Mouse (Mus musculus): ENCODE data around the gene Klk1b5. TPM values are rescaled to one million over a fixed set of nuclear protein-coding genes. Genes with fewer than 3 reads are reported as not detected.
A peak's percentile ranks its signal among the peaks of the same experiment; 100 is the strongest.
"Not testable (repeated sequence)": the region's sequence is repeated elsewhere in the genome, so short reads cannot be mapped to it uniquely, and the experiment has no call there.

The Klk1b5 gene
- total and polyA plus RNA-seq, 3 experiments: not detected

- peaks cover 11% of the 10 kb centered on the region for H3K4me1 ChIP-seq (ENCODE audit: insufficient read depth, low read depth, low read length)
- no peaks in the 10 kb centered on the region for H3K9me3 ChIP-seq (replicated peaks)
- peaks cover 5% of the 10 kb centered on the region for H3K36me3 ChIP-seq (replicated peaks)
- ATAC-seq (ENCODE audit: extremely low read depth, insufficient number of reproducible peaks, low FRiP score, poor library complexity, severe bottlenecking) (no peak), DNase-seq (ENCODE audit: low spot score) (no peak)
- peaks cover 30% of the 10 kb centered on the region for H3K27me3 ChIP-seq (ENCODE audit: insufficient read depth, low read length)
- no peak overlapping the region for H3K4me3 ChIP-seq (ENCODE audit: low read depth, low read length)
- TF ChIP-seq POLR2AphosphoS5 (IDR thresholded peaks at IDR 0.05; ENCODE audit: insufficient replicate concordance, low read depth, low read length) (no peak), TAL1 (conservative IDR thresholded peaks at IDR 0.05; ENCODE audit: low read depth, low read length) (no peak), CTCF (IDR thresholded peaks at IDR 0.05; ENCODE audit: low read depth, low read length) (no peak), GATA2 (IDR thresholded peaks at IDR 0.05; ENCODE audit: borderline replicate concordance, low read depth, low read length) (no peak), GATA1 (IDR thresholded peaks at IDR 0.05; ENCODE audit: borderline replicate concordance, low read length) (no peak)
Measured at GRCm38 (mm10) chr7:44241163-44241562, 25.4 kb downstream of the Klk1b5 start.

GRCm38 (mm10) chr7:44244080-44244479 is 28.3 kb downstream of the Klk1b5 start:
- no peak overlapping the region for H3K4me3 ChIP-seq (ENCODE audit: low read depth, low read length)
- ATAC-seq (ENCODE audit: extremely low read depth, insufficient number of reproducible peaks, low FRiP score, poor library complexity, severe bottlenecking): no peak
- no peak for TF ChIP-seq GATA2 (IDR thresholded peaks at IDR 0.05; ENCODE audit: borderline replicate concordance, low read depth, low read length)
- no peak for TF ChIP-seq TAL1 (conservative IDR thresholded peaks at IDR 0.05; ENCODE audit: low read depth, low read length)
- TF ChIP-seq CTCF (IDR thresholded peaks at IDR 0.05; ENCODE audit: low read depth, low read length): no peak
- no peak for TF ChIP-seq POLR2AphosphoS5 (IDR thresholded peaks at IDR 0.05; ENCODE audit: insufficient replicate concordance, low read depth, low read length)
- TF ChIP-seq GATA1 (IDR thresholded peaks at IDR 0.05; ENCODE audit: borderline replicate concordance, low read length): no peak
- H3K9me3 ChIP-seq (replicated peaks): no peaks in the 10 kb centered on the region
- H3K36me3 ChIP-seq (replicated peaks): peaks cover 19% of the 10 kb centered on the region
- DNase-seq (ENCODE audit: low spot score): no peak
- H3K27me3 ChIP-seq (ENCODE audit: insufficient read depth, low read length): peaks cover 15% of the 10 kb centered on the region
- peaks cover 22% of the 10 kb centered on the region for H3K4me1 ChIP-seq (ENCODE audit: insufficient read depth, low read depth, low read length)

- DNase-seq (ENCODE audit: low spot score) (peak; percentile 90), ATAC-seq (ENCODE audit: extremely low read depth, insufficient number of reproducible peaks, low FRiP score, poor library complexity, severe bottlenecking) (peak; percentile 62)
- TF ChIP-seq GATA2 (IDR thresholded peaks at IDR 0.05; ENCODE audit: borderline replicate concordance, low read depth, low read length) (no peak), POLR2AphosphoS5 (IDR thresholded peaks at IDR 0.05; ENCODE audit: insufficient replicate concordance, low read depth, low read length) (peak; percentile 94; the same call in 1 of the 2 replicates)
- Histone ChIP-seq H3K36me3 (replicated peaks) (peaks cover 42% of the 10 kb centered on the region), H3K27me3 (ENCODE audit: insufficient read depth, low read length) (peaks cover 3% of the 10 kb centered on the region; the same call in 1 of the 2 replicates), H3K4me1 (ENCODE audit: insufficient read depth, low read depth, low read length) (peaks cover 42% of the 10 kb centered on the region), H3K4me3 (ENCODE audit: low read depth, low read length) (peak within 1 kb of the TSS; percentile 99), H3K9me3 (replicated peaks) (no peaks in the 10 kb centered on the region)
Measured at GRCm38 (mm10) chr7:44246055-44246983, 30.6 kb downstream of the Klk1b5 start, which contains the start of the genes 1700028J19Rik and 2410002F23Rik. TSS of gene 1700028J19Rik (minus strand) at chr7:44246695. TSS of gene 2410002F23Rik (plus strand) at chr7:44246722.

- DNase-seq (ENCODE audit: low spot score) (peak; percentile 66), ATAC-seq (ENCODE audit: extremely low read depth, insufficient number of reproducible peaks, low FRiP score, poor library complexity, severe bottlenecking) (no peak)
- Histone ChIP-seq H3K9me3 (replicated peaks) (no peaks in the 10 kb centered on the region), H3K4me1 (ENCODE audit: insufficient read depth, low read depth, low read length) (peaks cover 45% of the 10 kb centered on the region), H3K4me3 (ENCODE audit: low read depth, low read length) (peak overlapping the region; percentile 99), H3K36me3 (replicated peaks) (peaks cover 45% of the 10 kb centered on the region), H3K27me3 (ENCODE audit: insufficient read depth, low read length) (peaks cover 3% of the 10 kb centered on the region; the same call in 1 of the 2 replicates)
- TF ChIP-seq GATA2 (IDR thresholded peaks at IDR 0.05; ENCODE audit: borderline replicate concordance, low read depth, low read length): no peak
- TF ChIP-seq TAL1 (conservative IDR thresholded peaks at IDR 0.05; ENCODE audit: low read depth, low read length): no peak
- no peak for TF ChIP-seq CTCF (IDR thresholded peaks at IDR 0.05; ENCODE audit: low read depth, low read length)
- TF ChIP-seq GATA1 (IDR thresholded peaks at IDR 0.05; ENCODE audit: borderline replicate concordance, low read length): no peak
- TF ChIP-seq POLR2AphosphoS5 (IDR thresholded peaks at IDR 0.05; ENCODE audit: insufficient replicate concordance, low read depth, low read length): no peak
Measured at GRCm38 (mm10) chr7:44246984-44247470, 31.3 kb downstream of the Klk1b5 start.

GRCm38 (mm10) chr7:44247971-44248370 is 32.2 kb downstream of the Klk1b5 start:
- TF ChIP-seq GATA2 (IDR thresholded peaks at IDR 0.05; ENCODE audit: borderline replicate concordance, low read depth, low read length): no peak
- no peak for TF ChIP-seq POLR2AphosphoS5 (IDR thresholded peaks at IDR 0.05; ENCODE audit: insufficient replicate concordance, low read depth, low read length)
- no peak for TF ChIP-seq CTCF (IDR thresholded peaks at IDR 0.05; ENCODE audit: low read depth, low read length)
- Histone ChIP-seq H3K4me3 (ENCODE audit: low read depth, low read length) (peak overlapping the region; percentile 99), H3K27me3 (ENCODE audit: insufficient read depth, low read length) (no peaks in the 10 kb centered on the region), H3K9me3 (replicated peaks) (no peaks in the 10 kb centered on the region), H3K36me3 (replicated peaks) (peaks cover 54% of the 10 kb centered on the region), H3K4me1 (ENCODE audit: insufficient read depth, low read depth, low read length) (peaks cover 54% of the 10 kb centered on the region)
- DNase-seq (ENCODE audit: low spot score) (no peak), ATAC-seq (ENCODE audit: extremely low read depth, insufficient number of reproducible peaks, low FRiP score, poor library complexity, severe bottlenecking) (no peak)

GRCm38 (mm10) chr7:44249248-44249647 is 33.5 kb downstream of the Klk1b5 start:
- H3K36me3 ChIP-seq (replicated peaks): peaks cover 64% of the 10 kb centered on the region
- H3K9me3 ChIP-seq (replicated peaks): no peaks in the 10 kb centered on the region

GRCm38 (mm10) chr7:44250732-44251275 is 35.1 kb downstream of the Klk1b5 start:
- peaks cover 76% of the 10 kb centered on the region for H3K36me3 ChIP-seq (replicated peaks)
- not testable (repeated sequence) for ATAC-seq (ENCODE audit: extremely low read depth, insufficient number of reproducible peaks, low FRiP score, poor library complexity, severe bottlenecking); DNase-seq (ENCODE audit: low spot score); H3K9me3 ChIP-seq (replicated peaks); H3K27me3 ChIP-seq (ENCODE audit: insufficient read depth, low read length)
- peaks cover 54% of the 10 kb centered on the region for H3K4me1 ChIP-seq (ENCODE audit: insufficient read depth, low read depth, low read length)
- peak overlapping the region; percentile 62; the same call in 1 of the 2 replicates for H3K4me3 ChIP-seq (ENCODE audit: low read depth, low read length)

More at GRCm38 (mm10) chr7:44249248-44249647, 33.5 kb downstream of the Klk1b5 start:
- H3K4me3 ChIP-seq (ENCODE audit: low read depth, low read length): peak overlapping the region; percentile 1; the same call in 1 of the 2 replicates
- DNase-seq (ENCODE audit: low spot score): no peak
- TF ChIP-seq POLR2AphosphoS5 (IDR thresholded peaks at IDR 0.05; ENCODE audit: insufficient replicate concordance, low read depth, low read length): no peak; the same call in 1 of the 2 replicates
- TF ChIP-seq GATA2 (IDR thresholded peaks at IDR 0.05; ENCODE audit: borderline replicate concordance, low read depth, low read length): no peak
- TF ChIP-seq GATA1 (IDR thresholded peaks at IDR 0.05; ENCODE audit: borderline replicate concordance, low read length): no peak
- TF ChIP-seq TAL1 (conservative IDR thresholded peaks at IDR 0.05; ENCODE audit: low read depth, low read length): no peak
- H3K4me1 ChIP-seq (ENCODE audit: insufficient read depth, low read depth, low read length): peaks cover 64% of the 10 kb centered on the region
- H3K27me3 ChIP-seq (ENCODE audit: insufficient read depth, low read length): no peaks in the 10 kb centered on the region
- no peak for ATAC-seq (ENCODE audit: extremely low read depth, insufficient number of reproducible peaks, low FRiP score, poor library complexity, severe bottlenecking)
